Mouse (Mus musculus): ENCODE results near the gene Pcbp3. TPM values are rescaled to one million over a fixed set of nuclear protein-coding genes. Genes with fewer than 3 reads are reported as not detected.
A peak's percentile ranks its signal among the peaks of the same experiment; 100 is the strongest.
"Not testable (repeated sequence)": the region's sequence is repeated elsewhere in the genome, so short reads cannot be mapped to it uniquely, and the experiment has no call there.

Pcbp3 gene
- polyA plus RNA-seq, 1 experiment from 2014 or later, result 146 TPM

DNA sequence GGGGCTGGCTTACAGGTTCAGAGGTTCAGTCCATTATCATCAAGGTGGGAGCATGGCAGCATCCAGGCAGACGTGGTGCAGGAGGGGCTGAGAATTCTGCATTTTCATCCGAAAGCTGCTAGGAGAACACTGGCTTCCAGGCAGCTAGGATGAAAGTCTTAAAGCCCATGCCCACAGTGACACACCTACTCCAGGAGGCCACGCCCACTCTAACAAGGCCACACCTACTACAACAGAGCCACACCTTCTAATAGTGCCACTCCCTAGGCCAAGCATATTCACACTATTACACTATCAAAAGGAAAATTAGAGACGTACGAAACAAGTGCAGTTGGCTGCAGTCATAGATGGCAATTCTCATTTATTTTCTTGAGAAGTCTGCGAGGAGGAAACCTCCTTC is 10.6 kb upstream of the Pcbp3 start:
- H3K4me3 ChIP-seq; H3K27ac ChIP-seq (replicated peaks); H3K27me3 ChIP-seq; H3K4me1 ChIP-seq (replicated peaks); H3K4me2 ChIP-seq; H3K9ac ChIP-seq; ATAC-seq (ENCODE audit: low read depth); H3K36me3 ChIP-seq; H3K9me3 ChIP-seq: not testable (repeated sequence)
- 81% methylated on average over 6 of the region's 6 CpGs for WGBS

DNA sequence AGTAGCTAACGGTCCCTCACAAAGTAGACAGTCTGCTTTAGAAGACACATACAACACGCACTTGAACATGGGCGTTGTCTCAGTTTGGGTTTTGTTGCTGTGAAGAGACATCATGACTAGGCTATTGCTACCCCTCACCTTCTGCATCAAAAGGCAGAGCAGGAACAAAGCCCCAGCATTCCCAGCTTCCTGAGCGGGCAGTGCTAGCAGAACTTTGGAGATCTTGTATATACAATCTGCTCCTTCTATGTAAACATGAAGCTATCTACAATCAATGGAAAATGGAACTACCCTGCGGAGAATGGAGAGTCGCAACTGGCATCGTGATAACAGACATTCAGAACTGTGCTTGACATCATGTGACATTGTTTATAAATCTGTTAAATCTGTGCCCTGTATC is 9.3 kb upstream of the Pcbp3 start:
- no peak for ATAC-seq (ENCODE audit: low read depth)
- Histone ChIP-seq H3K27me3 (no peaks in the 10 kb centered on the region), H3K9me3 (no peaks in the 10 kb centered on the region), H3K9ac (no peak overlapping the region), H3K36me3 (no peaks in the 10 kb centered on the region), H3K4me1 (replicated peaks) (peaks cover 6% of the 10 kb centered on the region; the same call in 1 of the 2 replicates), H3K4me3 (no peak overlapping the region), H3K4me2 (no peak overlapping the region), H3K27ac (replicated peaks) (no peak overlapping the region)
- WGBS, result 85% methylated on average over 7 of the region's 7 CpGs

DNA sequence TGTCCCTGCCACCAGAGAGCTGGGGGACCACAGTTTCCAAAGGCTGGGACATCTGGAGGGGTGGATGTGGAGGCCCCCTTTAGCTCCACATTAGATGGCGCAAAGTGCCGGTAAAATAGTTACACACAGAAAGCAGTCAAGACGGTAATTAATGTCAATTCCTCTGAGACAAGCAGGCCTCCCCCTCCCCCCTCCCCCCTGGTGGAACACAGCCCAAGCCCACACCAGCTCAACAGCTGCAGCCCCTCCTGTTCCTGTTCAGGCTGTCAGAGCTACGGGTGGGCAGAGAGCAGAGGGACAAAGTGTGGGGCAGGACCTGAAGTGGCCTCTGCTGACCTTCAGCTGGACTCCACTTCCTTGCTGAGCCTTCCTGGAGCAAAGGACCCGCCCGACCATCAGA is 2.7 kb upstream of the Pcbp3 start:
- no peak overlapping the region for H3K4me3 ChIP-seq
- WGBS, result 11% methylated on average over 6 of the region's 6 CpGs
- ATAC-seq (ENCODE audit: low read depth), result no peak
- H3K9me3 ChIP-seq, result no peaks in the 10 kb centered on the region
- H3K4me2 ChIP-seq, result peak overlapping the region; percentile 11; the same call in 1 of the 2 replicates
- peak overlapping the region; percentile 78 for H3K27ac ChIP-seq (replicated peaks)
- H3K36me3 ChIP-seq, result no peaks in the 10 kb centered on the region
- H3K27me3 ChIP-seq, result no peaks in the 10 kb centered on the region
- H3K4me1 ChIP-seq (replicated peaks), result peaks cover 38% of the 10 kb centered on the region
- no peak overlapping the region for H3K9ac ChIP-seq

DNA sequence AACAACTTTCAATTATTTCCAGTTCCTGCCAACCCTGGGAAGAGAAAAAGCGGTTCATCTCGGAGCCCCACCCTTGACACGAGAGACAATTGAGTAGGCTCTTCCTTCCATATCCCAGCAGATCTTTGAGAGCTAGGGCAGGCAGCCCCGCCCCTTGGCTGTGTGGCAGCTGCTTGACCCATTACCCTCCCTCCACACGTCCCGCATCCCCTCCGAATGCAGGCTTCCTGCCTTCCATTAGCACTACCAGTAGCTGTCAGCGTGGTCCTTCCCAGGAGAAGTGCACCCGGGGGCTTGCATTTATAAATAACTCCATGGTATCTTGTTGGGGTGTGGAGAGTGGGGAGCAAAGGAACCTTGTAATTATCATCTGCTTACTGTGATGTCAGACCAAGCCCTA is 2.3 kb upstream of the Pcbp3 start:
- H3K4me2 ChIP-seq, result peak overlapping the region; percentile 11; the same call in 1 of the 2 replicates
- no peak overlapping the region for H3K4me3 ChIP-seq
- H3K9ac ChIP-seq, result no peak overlapping the region
- peak overlapping the region; percentile 78 for H3K27ac ChIP-seq (replicated peaks)
- no peak for ATAC-seq (ENCODE audit: low read depth)
- no peaks in the 10 kb centered on the region for H3K27me3 ChIP-seq
- no peaks in the 10 kb centered on the region for H3K9me3 ChIP-seq
- H3K36me3 ChIP-seq, result no peaks in the 10 kb centered on the region
- peaks cover 38% of the 10 kb centered on the region for H3K4me1 ChIP-seq (replicated peaks)
- WGBS, result 22% methylated on average over 9 of the region's 9 CpGs

DNA sequence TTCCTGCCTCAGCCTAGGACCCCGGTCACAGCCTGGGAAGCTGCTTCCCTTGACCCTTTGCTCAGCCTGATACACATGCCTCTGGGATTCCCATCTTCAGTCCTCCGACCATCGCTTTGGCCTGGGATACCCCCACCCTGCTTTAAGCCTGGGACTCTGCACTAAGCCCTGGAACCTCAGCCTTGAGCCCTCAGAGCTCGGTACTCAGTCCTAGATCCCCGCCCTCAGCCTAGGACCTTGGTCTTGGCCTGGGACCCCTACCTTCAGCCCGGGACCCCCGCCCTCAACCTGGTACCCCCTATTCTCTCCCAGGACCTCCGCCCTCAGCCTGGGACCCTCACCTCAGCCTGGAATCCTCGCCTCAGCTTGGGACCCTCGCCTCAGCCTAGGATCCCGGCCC is 531 bp downstream of the Pcbp3 start:
- H3K9me3 ChIP-seq, result no peaks in the 10 kb centered on the region
- ATAC-seq (ENCODE audit: low read depth), result peak; percentile 29
- H3K27me3 ChIP-seq, result no peaks in the 10 kb centered on the region
- H3K36me3 ChIP-seq, result no peaks in the 10 kb centered on the region
- H3K4me1 ChIP-seq (replicated peaks), result peaks cover 38% of the 10 kb centered on the region
- H3K4me2 ChIP-seq, result peak overlapping the region; percentile 93
- peak overlapping the region; percentile 88 for H3K9ac ChIP-seq
- H3K4me3 ChIP-seq, result peak overlapping the region; percentile 75
- 16% methylated on average over 11 of the region's 11 CpGs for WGBS
- peak overlapping the region; percentile 78; the same call in 1 of the 2 replicates for H3K27ac ChIP-seq (replicated peaks)

- Histone ChIP-seq H3K36me3 (no peaks in the 10 kb centered on the region), H3K9ac (no peak overlapping the region), H3K27ac (replicated peaks) (no peak overlapping the region), H3K4me3 (no peak overlapping the region), H3K4me1 (replicated peaks) (peaks cover 20% of the 10 kb centered on the region), H3K4me2 (no peak overlapping the region), H3K9me3 (no peaks in the 10 kb centered on the region), H3K27me3 (no peaks in the 10 kb centered on the region)
- WGBS, result 54% methylated on average over 3 of the region's 3 CpGs
- no peak for ATAC-seq (ENCODE audit: low read depth)
Measured at GRCm38 (mm10) chr10:76958201-76958600, 3.5 kb downstream of the Pcbp3 start.

DNA sequence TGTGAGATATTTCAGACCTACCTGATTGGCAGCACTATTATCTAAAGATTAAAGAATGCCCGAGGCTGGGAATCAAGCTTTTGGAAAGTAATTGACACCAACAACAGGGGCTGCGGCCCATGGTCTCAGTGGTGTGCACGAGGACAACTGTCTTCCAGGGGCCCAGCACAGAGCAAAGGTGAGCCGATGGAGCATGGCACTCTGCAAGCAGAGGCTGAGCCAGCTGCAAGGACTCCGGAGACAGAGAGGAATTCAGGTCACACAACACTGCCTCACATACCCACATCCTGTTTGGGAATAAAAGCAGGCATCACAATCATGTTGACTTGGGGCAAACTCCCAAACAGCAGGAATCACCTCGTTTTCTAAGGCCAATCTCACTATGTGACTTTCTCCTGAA is 5.5 kb downstream of the Pcbp3 start:
- WGBS, result 55% methylated on average over 6 of the region's 6 CpGs
- Histone ChIP-seq H3K27me3 (no peaks in the 10 kb centered on the region), H3K36me3 (no peaks in the 10 kb centered on the region)

DNA sequence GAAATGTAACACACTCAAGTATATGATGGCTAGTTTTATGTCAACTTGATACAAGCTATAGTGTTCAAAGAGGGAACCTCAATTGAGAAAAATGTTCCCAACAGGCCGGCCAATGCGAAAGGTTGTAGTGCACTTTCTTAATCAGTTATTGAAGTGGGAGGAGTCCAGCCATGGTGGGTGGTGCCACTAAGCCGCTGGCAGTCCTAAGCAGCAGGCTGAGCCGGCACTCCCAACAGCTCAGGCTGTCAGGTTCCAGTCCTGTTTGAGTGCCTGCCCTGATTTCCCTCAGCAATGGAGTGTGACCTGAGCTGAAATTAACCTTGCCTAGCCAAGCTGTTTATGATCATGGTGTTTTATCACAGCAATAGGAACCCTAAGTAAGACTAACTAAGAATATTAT is 20.6 kb downstream of the Pcbp3 start:
- no peak overlapping the region for H3K27ac ChIP-seq (replicated peaks)
- no peak overlapping the region for H3K4me2 ChIP-seq
- H3K4me1 ChIP-seq (replicated peaks), result peaks cover 10% of the 10 kb centered on the region
- no peak overlapping the region for H3K4me3 ChIP-seq
- WGBS, result 72% methylated on average over 4 of the region's 4 CpGs
- no peak for ATAC-seq (ENCODE audit: low read depth)
- H3K27me3 ChIP-seq, result no peaks in the 10 kb centered on the region
- no peak overlapping the region for H3K9ac ChIP-seq
- H3K36me3 ChIP-seq, result no peaks in the 10 kb centered on the region
- no peaks in the 10 kb centered on the region for H3K9me3 ChIP-seq

More for the DNA sequence above, 5.5 kb downstream of the Pcbp3 start:
- peaks cover 12% of the 10 kb centered on the region for H3K4me1 ChIP-seq (replicated peaks)
- no peak overlapping the region for H3K9ac ChIP-seq
- ATAC-seq (ENCODE audit: low read depth), result no peak
- no peak overlapping the region for H3K4me2 ChIP-seq
- H3K27ac ChIP-seq (replicated peaks), result no peak overlapping the region
- no peaks in the 10 kb centered on the region for H3K9me3 ChIP-seq
- H3K4me3 ChIP-seq, result no peak overlapping the region

GRCm38 (mm10) chr10:76936827-76937226 is 24.9 kb downstream of the Pcbp3 start:
- WGBS, result 88% methylated on average over 6 of the region's 6 CpGs
- ATAC-seq (ENCODE audit: low read depth), result no peak

DNA sequence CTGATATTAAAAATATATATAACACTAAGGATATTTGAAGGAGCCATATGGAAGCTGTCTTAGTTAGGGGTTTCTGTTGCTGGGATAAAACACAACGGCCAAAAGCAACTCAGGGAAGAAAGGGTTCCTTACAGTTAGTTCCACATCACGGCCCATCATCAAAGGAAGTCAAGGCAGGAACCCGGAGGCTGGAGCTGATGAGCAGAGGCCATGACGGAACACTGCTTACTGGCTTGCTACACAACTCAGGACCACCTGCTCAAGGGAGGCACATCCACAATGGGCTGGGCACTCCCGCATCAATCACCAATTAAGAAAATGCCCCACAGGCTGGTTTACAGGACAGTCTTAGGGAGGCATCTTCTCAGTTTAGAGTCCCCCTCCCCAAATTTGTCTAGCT is 26.9 kb downstream of the Pcbp3 start:
- Histone ChIP-seq H3K9ac (no peak overlapping the region), H3K36me3 (no peaks in the 10 kb centered on the region), H3K27me3 (no peaks in the 10 kb centered on the region), H3K9me3 (no peaks in the 10 kb centered on the region), H3K4me3 (no peak overlapping the region), H3K4me1 (replicated peaks) (peaks cover 7% of the 10 kb centered on the region), H3K27ac (replicated peaks) (no peak overlapping the region), H3K4me2 (no peak overlapping the region)
- whole genome bisulfite sequencing, result 80% methylated on average over 5 of the region's 5 CpGs
- no peak for ATAC-seq (ENCODE audit: low read depth)

More at GRCm38 (mm10) chr10:76936827-76937226, 24.9 kb downstream of the Pcbp3 start:
- no peak overlapping the region for H3K4me2 ChIP-seq
- peaks cover 10% of the 10 kb centered on the region for H3K4me1 ChIP-seq (replicated peaks)
- no peaks in the 10 kb centered on the region for H3K27me3 ChIP-seq
- H3K27ac ChIP-seq (replicated peaks), result no peak overlapping the region
- no peak overlapping the region for H3K9ac ChIP-seq
- H3K9me3 ChIP-seq, result no peaks in the 10 kb centered on the region
- H3K36me3 ChIP-seq, result no peaks in the 10 kb centered on the region
- H3K4me3 ChIP-seq, result no peak overlapping the region

GRCm38 (mm10) chr10:76931794-76932193 is 29.9 kb downstream of the Pcbp3 start:
- Histone ChIP-seq H3K4me2 (no peak overlapping the region), H3K27me3 (no peaks in the 10 kb centered on the region), H3K4me1 (replicated peaks) (no peaks in the 10 kb centered on the region), H3K4me3 (no peak overlapping the region), H3K27ac (replicated peaks) (no peak overlapping the region), H3K36me3 (no peaks in the 10 kb centered on the region), H3K9ac (no peak overlapping the region), H3K9me3 (no peaks in the 10 kb centered on the region)
- 80% methylated on average over 1 of the region's 1 CpGs for WGBS
- ATAC-seq (ENCODE audit: low read depth), result no peak

DNA sequence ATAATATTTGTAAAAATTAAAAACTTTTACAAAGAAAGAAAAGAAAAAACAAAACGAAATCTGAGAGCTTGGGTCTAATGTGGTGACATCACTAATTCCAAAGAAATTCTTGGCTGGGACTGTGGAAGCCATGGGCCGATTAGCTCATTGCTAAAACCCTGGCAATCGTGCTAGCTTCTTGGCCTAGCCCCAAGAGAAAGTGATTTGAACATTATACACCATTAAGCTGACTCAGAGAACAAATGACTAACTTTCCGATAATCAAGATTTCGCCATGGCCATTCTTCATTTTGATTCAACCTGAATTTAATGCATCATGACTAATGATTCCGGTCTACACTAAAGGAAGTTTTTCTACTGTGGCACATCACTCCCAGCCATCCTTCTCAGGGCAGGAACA is 30.6 kb downstream of the Pcbp3 start:
- no peak for ATAC-seq (ENCODE audit: low read depth)
- Histone ChIP-seq H3K27ac (replicated peaks) (no peak overlapping the region), H3K27me3 (no peaks in the 10 kb centered on the region), H3K36me3 (no peaks in the 10 kb centered on the region), H3K4me2 (no peak overlapping the region), H3K4me3 (no peak overlapping the region), H3K4me1 (replicated peaks) (no peaks in the 10 kb centered on the region), H3K9ac (no peak overlapping the region), H3K9me3 (no peaks in the 10 kb centered on the region)
- WGBS, result 82% methylated on average over 6 of the region's 6 CpGs

GRCm38 (mm10) chr10:76924441-76924840 is 37.2 kb downstream of the Pcbp3 start:
- no peak overlapping the region for H3K4me2 ChIP-seq
- no peaks in the 10 kb centered on the region for H3K4me1 ChIP-seq (replicated peaks)
- no peak overlapping the region for H3K9ac ChIP-seq
- no peaks in the 10 kb centered on the region for H3K27me3 ChIP-seq
- WGBS, result 78% methylated on average over 2 of the region's 2 CpGs
- H3K36me3 ChIP-seq, result no peaks in the 10 kb centered on the region; the same call in 1 of the 2 replicates
- no peak overlapping the region for H3K27ac ChIP-seq (replicated peaks)
- H3K4me3 ChIP-seq, result no peak overlapping the region
- no peak for ATAC-seq (ENCODE audit: low read depth)
- no peaks in the 10 kb centered on the region for H3K9me3 ChIP-seq

Data from neural tube, embryonic 13.5 days (tissue).